Mouse (Mus musculus): ENCODE measurements around the gene Havcr2. TPM values are rescaled to one million over a fixed set of nuclear protein-coding genes. Genes with fewer than 3 reads are reported as not detected.

The Havcr2 gene
- total RNA-seq (2012; rRNA removed) (0.08 TPM in 1 of 2 replicates, not detected in the other), total RNA-seq (2014; rRNA removed) (0.20 and 0.27 TPM in 2 replicates), polyA plus RNA-seq (2012; ENCODE audit: insufficient read length, low read depth) (0.44 and 0.60 TPM in 2 replicates)

GRCm38 (mm10) chr11:46454453-46455045 is at the start of gene Havcr2:
Gene Havcr2 (plus strand): TSS chr11:46454935.
- no peaks in the 10 kb centered on the region for H3K9me3 ChIP-seq (replicated peaks; ENCODE audit: low read length)
- DNase-seq (ENCODE audit: extremely low read depth) = peak; percentile 46
- dilution Hi-C loops (cut with MboI; ENCODE audit: extremely low pct_ligation_motif_present, extremely low pct_unique_long_range_greater_than_20kb, low sequenced_read_pairs) = no loop called here
- H3K27me3 ChIP-seq (replicated peaks) = no peaks in the 10 kb centered on the region
- H3K36me3 ChIP-seq (replicated peaks in 1 of 2; ENCODE audit: control insufficient read depth in 1 of 2, insufficient read depth in 1 of 2, low read length in 1 of 2) = no peaks in the 10 kb centered on the region
- no peaks in the 10 kb centered on the region for H3K79me2 ChIP-seq (replicated peaks; ENCODE audit: control insufficient read depth, extremely low read depth, insufficient read depth, poor library complexity, severe bottlenecking)
- H3K9ac ChIP-seq (ENCODE audit: insufficient read depth, low read depth) = no peak within 1 kb of the TSS
- in situ Hi-C loops (cut with MboI; ENCODE audit: low pct_ligation_motif_present, low pct_unique_long_range_greater_than_20kb, low sequenced_read_pairs) = no loop called here
- H3K4me3 ChIP-seq (replicated peaks in 1 of 3; ENCODE audit: low read depth in 2 of 3, low read length in 2 of 3, poor library complexity in 1 of 3) = no peak within 1 kb of the TSS
- H3K27ac ChIP-seq (ENCODE audit: insufficient read depth, low read depth) = no peak within 1 kb of the TSS
- TF ChIP-seq MYC (IDR thresholded peaks at IDR 0.05; ENCODE audit: low read depth, low read length) (no peak), SMC3 (IDR thresholded peaks at IDR 0.05; ENCODE audit: low read depth, low read length) (no peak), MAZ (IDR thresholded peaks at IDR 0.05; ENCODE audit: low read depth, low read length) (no peak), NELFE (IDR thresholded peaks at IDR 0.05; ENCODE audit: low read depth, low read length) (no peak), ELF1 (IDR thresholded peaks at IDR 0.05; ENCODE audit: low read depth, low read length) (no peak), KAT2A (IDR thresholded peaks at IDR 0.05; ENCODE audit: insufficient replicate concordance, low read length) (no peak), PAX5 (IDR thresholded peaks at IDR 0.05; ENCODE audit: low read length) (no peak), MXI1 (IDR thresholded peaks at IDR 0.05; ENCODE audit: low read depth, low read length) (no peak), ETS1 (conservative IDR thresholded peaks at IDR 0.05; ENCODE audit: low read depth, low read length) (no peak), CHD2 (IDR thresholded peaks at IDR 0.05; ENCODE audit: low read length) (no peak), POLR2A (IDR thresholded peaks at IDR 0.05; ENCODE audit: low read depth, low read length) (no peak), MEF2A (IDR thresholded peaks at IDR 0.05; ENCODE audit: borderline replicate concordance, low read depth, low read length) (no peak), JUND (conservative IDR thresholded peaks at IDR 0.05; ENCODE audit: low read depth, low read length) (no peak), NRF1 (IDR thresholded peaks at IDR 0.05; ENCODE audit: low read depth, low read length) (no peak), MAX (IDR thresholded peaks at IDR 0.05; ENCODE audit: low read length) (no peak), JUN (IDR thresholded peaks at IDR 0.05; ENCODE audit: insufficient read depth, low read depth, low read length) (no peak)
- peaks cover 9 to 19% of the 10 kb centered on the region in 2 experiments for H3K4me1 ChIP-seq (ENCODE audit: control insufficient read depth in 1 of 2, insufficient read depth in 2 of 2)
- H3K4me2 ChIP-seq (ENCODE audit: insufficient read depth, low read depth, poor library complexity, severe bottlenecking) = no peak within 1 kb of the TSS

- no peak overlapping the region for H3K4me3 ChIP-seq (replicated peaks in 1 of 3; ENCODE audit: low read depth in 2 of 3, low read length in 2 of 3, poor library complexity in 1 of 3)
- H3K36me3 ChIP-seq (replicated peaks in 1 of 2; ENCODE audit: control insufficient read depth in 1 of 2, insufficient read depth in 1 of 2, low read length in 1 of 2) = no peaks in the 10 kb centered on the region
- peaks cover 1% of the 10 kb centered on the region for H3K27me3 ChIP-seq (replicated peaks)
- H3K79me2 ChIP-seq (replicated peaks; ENCODE audit: control insufficient read depth, extremely low read depth, insufficient read depth, poor library complexity, severe bottlenecking) = no peaks in the 10 kb centered on the region
- in situ Hi-C loops (cut with MboI; ENCODE audit: low pct_ligation_motif_present, low pct_unique_long_range_greater_than_20kb, low sequenced_read_pairs) (no loop called here), dilution Hi-C loops (cut with MboI; ENCODE audit: extremely low pct_ligation_motif_present, extremely low pct_unique_long_range_greater_than_20kb, low sequenced_read_pairs) (no loop called here)
- peaks cover 27 to 37% of the 10 kb centered on the region in 2 experiments for H3K4me1 ChIP-seq (ENCODE audit: control insufficient read depth in 1 of 2, insufficient read depth in 2 of 2)
- H3K9me3 ChIP-seq (replicated peaks; ENCODE audit: low read length) = no peaks in the 10 kb centered on the region
- DNase-seq (ENCODE audit: extremely low read depth) = no peak
- no peak for TF ChIP-seq USF1 (IDR thresholded peaks at IDR 0.05; ENCODE audit: low read depth, low read length)
- TF ChIP-seq MXI1 (IDR thresholded peaks at IDR 0.05; ENCODE audit: low read depth, low read length) = no peak
- no peak for TF ChIP-seq ZNF384 (IDR thresholded peaks at IDR 0.05; ENCODE audit: low read depth, low read length)
- TF ChIP-seq MYC (IDR thresholded peaks at IDR 0.05; ENCODE audit: low read depth, low read length) = no peak
- no peak for TF ChIP-seq RCOR1 (conservative IDR thresholded peaks at IDR 0.05; ENCODE audit: low read depth, low read length)
- H3K27ac ChIP-seq (ENCODE audit: insufficient read depth, low read depth) = no peak overlapping the region
- H3K9ac ChIP-seq (ENCODE audit: insufficient read depth, low read depth) = no peak overlapping the region
- no peak overlapping the region for H3K4me2 ChIP-seq (ENCODE audit: insufficient read depth, low read depth, poor library complexity, severe bottlenecking)
These were observed 49.7 kb upstream of the Havcr2 start for GRCm38 (mm10) chr11:46404986-46405385.

All from CH12.LX (cell line).